Mouse (Mus musculus): ENCODE results near the gene Bfar. TPM values are rescaled to one million over a fixed set of nuclear protein-coding genes. Genes with fewer than 3 reads are reported as not detected.
A peak's percentile ranks its signal among the peaks of the same experiment; 100 is the strongest.
"Not testable (repeated sequence)": the region's sequence is repeated elsewhere in the genome, so short reads cannot be mapped to it uniquely, and the experiment has no call there.

Gene Bfar
- total RNA-seq (2014; rRNA removed): 37.5 and 38.9 TPM in 2 replicates
- polyA plus RNA-seq (2015; fragmentation: Nextera tagmentation; extraction: Ambion mirVana): 37.1 and 38.3 TPM in 2 replicates

GRCm38 (mm10) chr16:13671685-13672385, at the start of gene Bfar, which contains the start of gene 3110001I22Rik:
Bfar (plus strand) TSS chr16:13671858.
3110001I22Rik (plus strand) TSS chr16:13671929.
- TF ChIP-seq CTCF (IDR thresholded peaks at IDR 0.05): no peak
- Histone ChIP-seq H3K9ac (replicated peaks; ENCODE audit: low read length, poor library complexity, severe bottlenecking) (peak within 1 kb of the TSS; percentile 87), H3K27ac (ENCODE audit: low read depth, low read length) (peak within 1 kb of the TSS; percentile 79), H3K4me1 (ENCODE audit: insufficient read depth, low read length) (no peaks in the 10 kb centered on the region; the same call in 1 of the 2 replicates), H3K4me3 (ENCODE audit: low read depth, low read length) (peak within 1 kb of the TSS; percentile 90), H3K36me3 (ENCODE audit: insufficient read depth, low read length) (peaks cover 2% of the 10 kb centered on the region; the same call in 1 of the 2 replicates), H3K27me3 (ENCODE audit: insufficient read depth, low read length) (no peaks in the 10 kb centered on the region), H3K9me3 (ENCODE audit: low read length) (no peaks in the 10 kb centered on the region), H3K4me2 (ENCODE audit: low read depth, low read length, poor library complexity, severe bottlenecking) (peak within 1 kb of the TSS; percentile 80)
- DNase-seq (ENCODE audit: low spot score) (peak; percentile 98), ATAC-seq (ENCODE audit: low FRiP score) (peak; percentile 93)
- under 1% methylated on average over 52 of the region's 54 CpGs for WGBS

- Histone ChIP-seq H3K9me3 (ENCODE audit: low read length) (no peaks in the 10 kb centered on the region), H3K4me2 (ENCODE audit: low read depth, low read length, poor library complexity, severe bottlenecking) (no peak overlapping the region), H3K4me1 (ENCODE audit: insufficient read depth, low read length) (no peaks in the 10 kb centered on the region), H3K27me3 (ENCODE audit: insufficient read depth, low read length) (no peaks in the 10 kb centered on the region), H3K27ac (ENCODE audit: low read depth, low read length) (no peak overlapping the region), H3K4me3 (ENCODE audit: low read depth, low read length) (no peak overlapping the region), H3K9ac (replicated peaks; ENCODE audit: low read length, poor library complexity, severe bottlenecking) (no peak overlapping the region), H3K36me3 (ENCODE audit: insufficient read depth, low read length) (peaks cover 20% of the 10 kb centered on the region)
- no peak for ATAC-seq (ENCODE audit: low FRiP score)
- WGBS: 46% methylated on average over 5 of the region's 5 CpGs
- peak; percentile 71 for TF ChIP-seq CTCF (IDR thresholded peaks at IDR 0.05)
- peak; percentile 37 for DNase-seq (ENCODE audit: low spot score)
These were observed 43.3 kb upstream of the Bfar start for GRCm38 (mm10) chr16:13628345-13628744.

GRCm38 (mm10) chr16:13638198-13638597, 33.5 kb upstream of the Bfar start:
- H3K9ac ChIP-seq (replicated peaks; ENCODE audit: low read length, poor library complexity, severe bottlenecking); H3K4me1 ChIP-seq (ENCODE audit: insufficient read depth, low read length); H3K27ac ChIP-seq (ENCODE audit: low read depth, low read length); DNase-seq (ENCODE audit: low spot score); ATAC-seq (ENCODE audit: low FRiP score); H3K36me3 ChIP-seq (ENCODE audit: insufficient read depth, low read length); H3K4me2 ChIP-seq (ENCODE audit: low read depth, low read length, poor library complexity, severe bottlenecking); H3K9me3 ChIP-seq (ENCODE audit: low read length); H3K27me3 ChIP-seq (ENCODE audit: insufficient read depth, low read length); H3K4me3 ChIP-seq (ENCODE audit: low read depth, low read length): not testable (repeated sequence)
- TF ChIP-seq CTCF (IDR thresholded peaks at IDR 0.05): peak; percentile 58
- 40% methylated on average over 2 of the region's 2 CpGs for WGBS

- Histone ChIP-seq H3K4me2 (ENCODE audit: low read depth, low read length, poor library complexity, severe bottlenecking) (no peak overlapping the region), H3K4me1 (ENCODE audit: insufficient read depth, low read length) (no peaks in the 10 kb centered on the region), H3K9ac (replicated peaks; ENCODE audit: low read length, poor library complexity, severe bottlenecking) (no peak overlapping the region), H3K4me3 (ENCODE audit: low read depth, low read length) (no peak overlapping the region), H3K36me3 (ENCODE audit: insufficient read depth, low read length) (0 out of 2 replicates have a peak, but pooled peaks cover 4% of the 10 kb centered on the region), H3K27me3 (ENCODE audit: insufficient read depth, low read length) (no peaks in the 10 kb centered on the region), H3K9me3 (ENCODE audit: low read length) (no peaks in the 10 kb centered on the region), H3K27ac (ENCODE audit: low read depth, low read length) (no peak overlapping the region)
- WGBS: 87% methylated on average over 5 of the region's 5 CpGs
- no peak for DNase-seq (ENCODE audit: low spot score)
- ATAC-seq (ENCODE audit: low FRiP score): no peak
- no peak for TF ChIP-seq CTCF (IDR thresholded peaks at IDR 0.05)
These were observed 32.1 kb upstream of the Bfar start for GRCm38 (mm10) chr16:13639508-13639907.

GRCm38 (mm10) chr16:13640064-13640463, 31.6 kb upstream of the Bfar start:
- no peak overlapping the region for H3K9ac ChIP-seq (replicated peaks; ENCODE audit: low read length, poor library complexity, severe bottlenecking)
- 76% methylated on average over 7 of the region's 7 CpGs for WGBS
- no peak overlapping the region for H3K4me2 ChIP-seq (ENCODE audit: low read depth, low read length, poor library complexity, severe bottlenecking)
- 0 out of 2 replicates have a peak, but pooled peaks cover 4% of the 10 kb centered on the region for H3K36me3 ChIP-seq (ENCODE audit: insufficient read depth, low read length)
- no peaks in the 10 kb centered on the region for H3K27me3 ChIP-seq (ENCODE audit: insufficient read depth, low read length)
- no peaks in the 10 kb centered on the region for H3K9me3 ChIP-seq (ENCODE audit: low read length)
- DNase-seq (ENCODE audit: low spot score) (no peak), ATAC-seq (ENCODE audit: low FRiP score) (no peak)
- peak; percentile 53 for TF ChIP-seq CTCF (IDR thresholded peaks at IDR 0.05)
- H3K4me1 ChIP-seq (ENCODE audit: insufficient read depth, low read length): no peaks in the 10 kb centered on the region
- no peak overlapping the region for H3K4me3 ChIP-seq (ENCODE audit: low read depth, low read length)
- H3K27ac ChIP-seq (ENCODE audit: low read depth, low read length): no peak overlapping the region

GRCm38 (mm10) chr16:13644474-13644873, 27.2 kb upstream of the Bfar start:
- 92% methylated on average over 3 of the region's 3 CpGs for WGBS
- ATAC-seq (ENCODE audit: low FRiP score): no peak
- H3K4me3 ChIP-seq (ENCODE audit: low read depth, low read length): no peak overlapping the region

More at GRCm38 (mm10) chr16:13644474-13644873, 27.2 kb upstream of the Bfar start:
- peaks cover 14% of the 10 kb centered on the region; the same call in 1 of the 2 replicates for H3K36me3 ChIP-seq (ENCODE audit: insufficient read depth, low read length)
- H3K4me2 ChIP-seq (ENCODE audit: low read depth, low read length, poor library complexity, severe bottlenecking): no peak overlapping the region
- H3K4me1 ChIP-seq (ENCODE audit: insufficient read depth, low read length): no peaks in the 10 kb centered on the region
- no peak for TF ChIP-seq CTCF (IDR thresholded peaks at IDR 0.05)
- DNase-seq (ENCODE audit: low spot score): no peak
- H3K27ac ChIP-seq (ENCODE audit: low read depth, low read length): no peak overlapping the region
- H3K9me3 ChIP-seq (ENCODE audit: low read length): no peaks in the 10 kb centered on the region
- H3K9ac ChIP-seq (replicated peaks; ENCODE audit: low read length, poor library complexity, severe bottlenecking): no peak overlapping the region
- no peaks in the 10 kb centered on the region for H3K27me3 ChIP-seq (ENCODE audit: insufficient read depth, low read length)

Data from midbrain, postnatal 0 days (tissue).